Mouse (Mus musculus) liver, embryonic 14.5 days (tissue): Measurements from ENCODE around the gene 1700017D01Rik.

Source experiments
- CTCF ChIP-seq: IDR thresholded peaks from 2 replicates; pipeline ENCODE4 v1.5.1; 2016; ENCODE audit warnings: antibody characterized with exemption, low read depth, control low read depth
- EP300 ChIP-seq: IDR thresholded peaks from 2 replicates; pipeline ENCODE4 v1.6.1; 2016; ENCODE audit warnings: antibody characterized with exemption, low read depth

DNA sequence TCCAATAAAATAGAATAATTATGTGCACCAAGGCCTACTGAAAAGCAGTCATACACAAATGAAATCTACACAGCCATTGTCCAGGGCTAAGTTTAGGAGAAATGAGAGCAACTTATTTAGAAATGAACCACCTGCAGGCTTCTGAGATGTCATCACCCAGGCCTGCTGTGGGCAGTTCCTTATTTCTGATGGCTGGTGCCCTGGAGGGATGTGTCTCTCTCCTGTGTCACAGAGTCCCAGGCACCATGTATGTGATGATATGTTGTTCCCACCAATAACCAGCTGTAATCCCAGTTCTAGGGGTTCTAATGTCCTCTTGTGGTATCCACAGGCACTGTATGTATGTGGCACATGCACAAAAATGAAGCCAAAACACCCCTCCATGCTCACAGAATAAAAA lies 70.7 kb downstream of the 1700017D01Rik start:
- no peak for TF ChIP-seq CTCF
- TF ChIP-seq EP300: no peak
